Mouse (Mus musculus): ENCODE measurements around the gene Mttp. TPM values are rescaled to one million over a fixed set of nuclear protein-coding genes. Genes with fewer than 3 reads are reported as not detected.
"Not testable (repeated sequence)": the region's sequence is repeated elsewhere in the genome, so short reads cannot be mapped to it uniquely, and the experiment has no call there.

Gene Mttp
- total RNA-seq, 2 experiments from 2014 or later = 0.51 to 0.77 TPM

DNA sequence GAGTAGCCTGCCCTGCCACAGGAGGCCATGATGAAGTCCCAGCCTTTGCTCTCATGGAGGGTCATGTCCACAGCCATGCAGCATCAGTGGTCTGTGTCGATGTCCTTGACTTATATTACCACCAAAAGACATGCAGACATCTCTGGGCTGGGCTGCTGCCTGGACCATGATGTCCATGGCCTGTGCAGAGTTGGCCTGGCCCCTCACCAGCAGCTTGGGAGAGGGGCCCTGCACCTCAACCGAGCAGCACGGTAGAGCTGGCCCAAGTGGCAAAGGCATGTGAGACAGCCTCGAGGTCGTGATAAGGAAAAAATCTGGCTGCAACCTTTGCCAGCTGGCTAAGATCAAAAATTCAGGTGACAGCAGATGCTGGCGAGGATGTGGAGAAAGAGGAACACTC, 5.1 kb downstream of the Mttp start:
- no peak for ATAC-seq (replicated peaks; ENCODE audit: low FRiP score, poor library complexity, severe bottlenecking)

- not testable (repeated sequence) for ATAC-seq (replicated peaks; ENCODE audit: low FRiP score, poor library complexity, severe bottlenecking)
Observed at GRCm38 (mm10) chr3:138138146-138138545, 6.6 kb downstream of the Mttp start.

DNA sequence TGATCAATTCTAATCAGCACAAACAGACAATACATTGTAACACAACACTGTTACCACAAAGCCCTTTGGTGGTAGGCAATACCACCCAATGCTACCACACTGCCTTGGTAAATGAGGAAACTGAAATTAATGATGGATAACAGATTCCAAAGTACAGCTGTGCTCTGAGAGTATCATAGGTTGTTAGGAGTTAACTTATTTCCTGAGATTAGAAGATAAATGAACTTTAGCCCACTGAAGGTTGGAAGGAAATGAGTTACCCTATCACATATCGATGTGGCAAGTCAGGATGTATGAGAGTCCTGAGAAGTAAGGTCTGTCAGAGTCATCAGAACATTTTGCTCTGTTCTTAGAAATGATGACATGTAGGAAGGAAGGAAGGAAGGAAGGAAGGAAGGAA, 10.2 kb downstream of the Mttp start:
- no peak for ATAC-seq (replicated peaks; ENCODE audit: low FRiP score, poor library complexity, severe bottlenecking)

- no peak for ATAC-seq (replicated peaks; ENCODE audit: low FRiP score, poor library complexity, severe bottlenecking)
Observed at GRCm38 (mm10) chr3:138133916-138134315, 10.9 kb downstream of the Mttp start.

DNA sequence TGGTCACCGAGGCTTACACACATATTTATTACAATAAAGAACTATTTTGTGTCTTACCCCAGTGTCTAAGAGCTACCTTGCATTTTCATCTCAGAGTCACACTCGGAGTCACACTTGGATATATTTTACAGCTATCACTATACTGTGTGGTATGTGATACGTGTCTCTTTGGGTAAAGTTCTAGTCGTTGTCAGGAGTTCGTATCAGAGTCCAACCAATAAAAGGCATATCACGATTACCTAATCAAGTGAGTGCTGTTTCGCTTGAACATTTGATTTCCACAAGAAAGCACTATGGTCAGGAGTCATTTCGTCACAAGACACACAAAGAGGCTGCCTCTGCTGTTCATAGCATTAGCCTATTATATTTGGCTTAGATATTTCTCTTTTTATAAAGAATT, 11.3 kb downstream of the Mttp start:
- no peak for ATAC-seq (replicated peaks; ENCODE audit: low FRiP score, poor library complexity, severe bottlenecking)

- no peak for ATAC-seq (replicated peaks; ENCODE audit: low FRiP score, poor library complexity, severe bottlenecking)
Observed at GRCm38 (mm10) chr3:138131168-138131567, 13.6 kb downstream of the Mttp start.

DNA sequence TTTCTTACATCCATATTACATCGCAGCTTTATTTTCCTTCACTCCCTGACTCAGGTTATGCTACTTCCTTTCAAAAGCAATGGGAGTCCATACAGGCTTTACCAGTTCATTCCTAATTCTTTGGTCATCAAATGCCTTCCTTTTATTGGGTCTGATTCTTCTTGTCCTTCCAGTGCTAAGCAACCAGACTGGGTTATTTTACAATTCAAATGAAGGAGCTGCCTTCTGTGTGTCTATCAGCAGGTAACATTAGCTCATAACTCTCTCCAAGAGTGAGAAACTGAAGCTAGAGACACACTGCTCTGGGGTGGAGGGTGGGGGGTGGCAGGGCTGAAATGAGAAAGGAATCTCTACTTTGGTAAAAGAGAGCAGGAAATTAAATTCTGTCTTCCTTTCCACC, 14.1 kb downstream of the Mttp start:
- ATAC-seq (replicated peaks; ENCODE audit: low FRiP score, poor library complexity, severe bottlenecking) = no peak

DNA sequence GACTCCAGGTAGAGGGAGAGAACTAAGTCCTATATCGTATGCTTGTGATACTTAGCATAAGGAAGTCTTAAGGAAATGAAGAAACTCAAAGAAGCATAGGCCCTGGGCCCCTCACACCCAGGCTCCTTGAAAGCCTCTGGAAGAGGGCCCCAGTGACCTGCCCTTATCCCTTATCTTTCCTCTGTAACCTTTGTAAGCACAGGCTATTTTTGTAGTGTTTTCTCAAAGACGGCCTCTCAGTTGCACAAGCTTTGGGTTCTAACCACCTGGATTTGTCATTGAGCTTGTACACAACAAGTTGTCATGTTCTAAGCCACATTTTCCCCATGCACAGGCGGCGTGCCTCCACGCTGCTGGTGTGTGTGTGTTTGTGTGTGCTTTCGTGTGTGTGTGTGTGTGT, 15.7 kb downstream of the Mttp start:
- ATAC-seq (replicated peaks; ENCODE audit: low FRiP score, poor library complexity, severe bottlenecking) = no peak

- no peak for ATAC-seq (replicated peaks; ENCODE audit: low FRiP score, poor library complexity, severe bottlenecking)
Observed at GRCm38 (mm10) chr3:138123842-138124241, 20.9 kb downstream of the Mttp start.

GRCm38 (mm10) chr3:138121461-138121860, 23.3 kb downstream of the Mttp start:
- ATAC-seq (replicated peaks; ENCODE audit: low FRiP score, poor library complexity, severe bottlenecking) = no peak

DNA sequence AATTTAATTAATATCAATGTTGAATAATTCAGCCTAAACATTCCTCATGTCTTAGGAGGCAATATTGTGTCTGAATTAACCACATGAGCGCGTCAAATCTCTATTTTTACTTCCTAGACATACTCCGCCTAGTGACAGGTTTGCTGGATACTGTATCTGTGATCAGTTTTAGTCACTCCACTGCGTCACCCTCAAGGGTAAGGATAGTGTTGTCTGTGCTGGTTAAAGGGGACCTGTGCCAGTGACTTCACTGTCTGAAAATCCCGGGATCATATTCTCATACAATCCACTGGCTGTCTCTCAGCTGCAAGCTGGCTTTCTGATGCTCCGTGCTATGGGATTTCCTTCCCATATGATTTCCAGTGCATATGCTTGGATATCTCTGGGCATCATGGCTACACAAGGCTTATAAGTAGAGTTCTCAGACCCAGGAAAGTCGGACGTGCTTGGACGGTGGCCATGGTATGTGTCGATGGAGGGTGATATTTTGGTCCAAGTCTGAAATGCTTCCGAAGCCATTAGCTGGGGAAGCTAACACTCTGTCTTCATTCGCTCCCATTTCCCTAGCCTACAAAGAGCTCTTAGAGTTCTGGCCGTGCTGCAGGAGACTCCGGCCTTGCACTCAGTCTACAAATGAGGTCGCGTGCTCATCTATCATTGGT, 25.2 kb downstream of the Mttp start:
- ATAC-seq (replicated peaks; ENCODE audit: low FRiP score, poor library complexity, severe bottlenecking) = no peak

- ATAC-seq (replicated peaks; ENCODE audit: low FRiP score, poor library complexity, severe bottlenecking) = no peak
Observed at GRCm38 (mm10) chr3:138118831-138119230, 25.9 kb downstream of the Mttp start.

- no peak for ATAC-seq (replicated peaks; ENCODE audit: low FRiP score, poor library complexity, severe bottlenecking)
Observed at GRCm38 (mm10) chr3:138118392-138118791, 26.4 kb downstream of the Mttp start.

GRCm38 (mm10) chr3:138116871-138117270, 27.9 kb downstream of the Mttp start:
- ATAC-seq (replicated peaks; ENCODE audit: low FRiP score, poor library complexity, severe bottlenecking) = no peak

DNA sequence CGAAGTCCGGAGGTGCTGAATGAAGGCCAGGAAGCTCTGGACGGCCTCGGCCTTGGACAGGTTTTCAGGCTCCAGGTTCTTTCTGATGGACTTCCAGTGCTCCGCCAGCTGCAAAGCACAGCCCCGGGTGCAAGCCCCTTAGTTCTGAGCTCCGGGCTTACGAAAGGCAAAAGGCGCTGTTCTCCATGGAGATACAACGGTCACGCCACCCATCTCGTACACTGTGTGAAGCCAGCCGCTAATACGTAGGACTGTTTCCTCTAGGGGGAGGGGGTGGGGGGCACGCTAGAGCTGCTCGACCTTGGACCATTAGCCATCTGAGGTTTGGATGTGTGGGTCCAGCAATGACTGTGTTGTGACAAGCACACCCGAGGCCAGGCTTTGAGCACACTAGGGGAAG, 30.7 kb downstream of the Mttp start:
- no peak for ATAC-seq (replicated peaks; ENCODE audit: low FRiP score, poor library complexity, severe bottlenecking)

DNA sequence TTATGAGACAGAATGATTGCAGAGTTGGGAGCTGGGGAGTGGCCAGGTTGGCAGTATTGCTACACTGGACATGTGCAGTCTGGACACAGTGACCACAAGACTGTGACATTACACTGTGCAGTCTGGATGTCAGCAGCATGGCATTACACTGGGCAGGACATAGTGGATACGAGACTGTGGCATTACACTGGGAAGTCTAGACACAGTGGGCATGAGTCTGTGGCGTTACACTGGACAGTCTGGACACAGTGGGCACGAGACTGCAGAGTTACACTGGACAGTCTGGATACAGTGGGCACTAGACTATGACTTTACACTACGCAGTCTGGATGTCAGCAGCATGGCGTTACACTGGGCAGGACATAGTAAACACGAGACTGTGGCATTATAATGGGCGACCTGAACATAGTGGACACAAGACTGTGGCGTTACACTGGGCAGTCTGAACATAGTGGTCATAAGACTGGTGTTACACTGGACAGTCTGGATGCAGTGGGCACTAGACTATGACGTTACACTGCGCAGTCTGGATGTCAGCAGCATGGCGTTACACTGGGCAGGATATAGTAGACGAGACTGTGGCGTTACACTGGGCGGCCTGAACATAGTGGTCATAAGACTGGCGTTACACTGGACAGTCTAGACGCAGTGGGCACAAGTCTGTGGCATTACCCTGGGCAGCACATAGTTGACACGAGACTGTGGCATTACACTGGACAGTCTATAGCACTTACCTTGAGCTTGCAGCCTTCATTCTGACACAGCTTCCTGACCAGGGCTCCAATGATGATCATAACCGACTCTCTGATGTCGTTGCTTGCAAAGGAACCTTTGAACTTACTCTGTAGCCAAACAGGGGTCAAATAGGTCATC, 33.6 kb downstream of the Mttp start:
- ATAC-seq (replicated peaks; ENCODE audit: low FRiP score, poor library complexity, severe bottlenecking) = 0 out of 2 replicates have a peak, but pooled peaks have one; percentile 39

GRCm38 (mm10) chr3:138106887-138107286, 37.9 kb downstream of the Mttp start:
- ATAC-seq (replicated peaks; ENCODE audit: low FRiP score, poor library complexity, severe bottlenecking) = no peak

DNA sequence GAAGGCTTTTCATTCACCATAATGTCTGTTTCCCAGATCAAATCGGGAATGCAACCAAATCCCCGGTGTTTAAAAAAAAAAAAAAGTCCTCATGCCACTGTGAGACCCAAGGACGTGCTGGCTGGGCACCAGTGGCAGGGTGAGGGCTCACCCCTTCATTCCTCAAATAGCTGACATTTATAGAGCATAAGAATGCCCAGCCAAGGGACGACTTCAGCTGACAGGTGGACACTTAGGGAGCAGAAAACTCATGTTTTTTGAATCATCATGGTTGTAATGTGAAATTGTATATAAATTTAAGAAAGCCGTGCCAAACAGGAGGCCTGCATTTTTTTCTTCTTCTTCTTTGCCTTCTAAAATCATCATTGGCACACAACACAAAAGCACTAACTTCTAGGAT, 39.7 kb downstream of the Mttp start:
- ATAC-seq (replicated peaks; ENCODE audit: low FRiP score, poor library complexity, severe bottlenecking) = no peak

DNA sequence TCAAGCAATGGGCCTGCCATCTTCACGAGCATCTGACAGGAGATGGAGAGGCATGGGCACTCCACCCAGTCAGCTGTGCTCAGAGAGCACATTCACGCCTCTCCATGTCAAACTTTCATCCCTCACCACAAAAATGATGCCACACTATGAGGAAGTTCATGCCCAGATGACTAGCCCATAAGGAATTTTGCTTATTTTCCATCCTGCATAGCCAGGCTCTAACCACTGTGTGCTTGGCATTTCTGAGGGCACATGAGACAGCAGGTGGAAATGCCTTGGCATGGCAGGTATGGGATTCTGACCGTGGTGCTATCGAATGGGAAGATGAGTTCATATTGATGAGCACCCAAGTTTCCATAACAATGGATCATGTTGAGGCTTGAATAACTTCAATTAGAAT, 41.1 kb downstream of the Mttp start:
- no peak for ATAC-seq (replicated peaks; ENCODE audit: low FRiP score, poor library complexity, severe bottlenecking)

DNA sequence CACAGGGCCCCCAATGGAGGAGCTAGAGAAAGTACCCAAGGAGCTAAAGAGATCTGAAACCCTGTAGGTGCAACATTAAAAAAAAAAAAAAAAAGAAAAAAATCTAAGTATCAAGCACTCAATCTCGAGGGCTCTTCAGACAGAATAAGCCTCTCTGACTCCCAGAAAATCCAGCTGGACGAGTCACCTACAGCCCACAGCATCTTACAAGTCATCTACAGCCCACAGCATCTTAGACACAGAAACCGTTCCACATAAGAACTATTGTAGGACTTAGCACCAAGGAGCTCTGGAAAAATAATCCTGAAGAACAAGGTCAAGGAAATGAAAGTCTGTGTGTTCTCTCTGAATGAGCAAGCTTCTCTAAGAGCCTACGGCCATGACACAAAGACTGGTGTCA, 42.8 kb downstream of the Mttp start:
- ATAC-seq (replicated peaks; ENCODE audit: low FRiP score, poor library complexity, severe bottlenecking) = no peak

GRCm38 (mm10) chr3:138097718-138098117, 47.0 kb downstream of the Mttp start:
- no peak for ATAC-seq (replicated peaks; ENCODE audit: low FRiP score, poor library complexity, severe bottlenecking)
